Mouse (Mus musculus) embryonic facial prominence, embryonic 13.5 days (tissue): ENCODE measurements around the gene Tti1. TPM values are rescaled to one million over a fixed set of nuclear protein-coding genes. Genes with fewer than 3 reads are reported as not detected.

Source experiments
- ATAC-seq: fragments of 200-750 bp; cut with Nextera tagmentation; 2 replicates; pipeline ENCODE4 v1.8.0; 2017; ENCODE audit warnings: low read depth; ENCODE audit not compliant: insufficient number of reproducible peaks, insufficient read depth, low FRiP score, low TSS enrichment
- H3K27ac ChIP-seq: fragments of 300-500 bp; sonication (generic); 2 replicates; pipeline ENCODE4 v1.5.1; 2015; ENCODE audit warnings: moderate library complexity, mild to moderate bottlenecking, inconsistent platforms
- H3K27me3 ChIP-seq: fragments of 300-500 bp; sonication (generic); 2 replicates; pipeline ENCODE4 v1.6.1; 2015; ENCODE audit warnings: mild to moderate bottlenecking, inconsistent platforms
- H3K36me3 ChIP-seq: fragments of 300-500 bp; sonication (generic); 2 replicates; pipeline ENCODE4 v1.6.1; 2015; ENCODE audit warnings: mild to moderate bottlenecking, inconsistent platforms
- H3K4me1 ChIP-seq: fragments of 300-500 bp; sonication (generic); 2 replicates; pipeline ENCODE4 v1.6.1; 2015; ENCODE audit warnings: inconsistent platforms
- H3K4me2 ChIP-seq: fragments of 300-500 bp; sonication (generic); 2 replicates; pipeline ENCODE4 v1.6.1; 2015; ENCODE audit warnings: moderate library complexity, mild to moderate bottlenecking, inconsistent platforms
- H3K4me3 ChIP-seq: fragments of 300-500 bp; sonication (generic); 2 replicates; pipeline ENCODE4 v1.5.1; 2015; ENCODE audit warnings: mild to moderate bottlenecking, inconsistent platforms
- H3K9ac ChIP-seq: fragments of 300-500 bp; sonication (generic); 2 replicates; pipeline ENCODE4 v1.6.1; 2015; ENCODE audit warnings: mild to moderate bottlenecking, inconsistent platforms
- H3K9me3 ChIP-seq: fragments of 300-500 bp; sonication (generic); 2 replicates; pipeline ENCODE4 v1.6.1; 2016; ENCODE audit warnings: inconsistent platforms
- WGBS: fragments of 180-500 bp; shearing (Covaris S2); methylation state at CpG from one replicate; pipeline ENCODE4 v1.1.7; 2015; ENCODE audit warnings: mixed read lengths; 5-methylcytosine and 5-hydroxymethylcytosine counted together
- polyA plus RNA-seq: library from polyadenylated mRNA; unstranded; fragments of >200 nt; fragmentation: Nextera tagmentation; extraction: Ambion mirVana; gene quantifications from 2 replicates; pipeline ENCODE4 v1.2.1, GENCODE M21; 2015

Tti1 gene
- polyA plus RNA-seq, 1 experiment from 2014 or later, result 21.1 TPM

DNA sequence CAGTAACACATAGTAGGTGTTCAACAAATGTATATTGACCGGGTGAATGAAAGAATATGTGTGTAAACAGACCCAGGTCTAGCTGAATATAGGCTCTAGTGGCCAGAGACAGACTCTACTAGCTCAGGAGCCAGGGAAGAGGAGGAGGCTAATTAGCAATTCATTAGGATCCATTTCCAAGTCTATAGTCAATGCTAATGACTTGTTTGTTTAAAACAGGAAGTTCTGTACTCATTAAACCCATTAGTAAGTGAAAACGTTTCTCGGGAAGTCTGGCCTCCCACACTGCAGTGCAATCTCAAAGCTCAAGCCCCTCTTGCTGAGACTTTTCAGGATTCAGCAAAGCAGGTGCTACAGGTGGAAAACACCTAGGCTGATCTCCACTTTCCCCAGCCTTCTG is 60.4 kb downstream of the Tti1 start:
- H3K36me3 ChIP-seq, result no peaks in the 10 kb centered on the region

GRCm38 (mm10) chr2:157957707-157958108 is 70.5 kb downstream of the Tti1 start:
- Histone ChIP-seq H3K4me3 (no peak overlapping the region), H3K27me3 (no peaks in the 10 kb centered on the region), H3K9me3 (no peaks in the 10 kb centered on the region), H3K27ac (no peak overlapping the region), H3K4me1 (no peaks in the 10 kb centered on the region), H3K36me3 (no peaks in the 10 kb centered on the region), H3K4me2 (no peak overlapping the region), H3K9ac (no peak overlapping the region)
- WGBS, result 0% methylated on average over 2 of the region's 2 CpGs
- ATAC-seq, result no peak

More for the DNA sequence above, 60.4 kb downstream of the Tti1 start:
- Histone ChIP-seq H3K4me3 (no peak overlapping the region), H3K27ac (no peak overlapping the region), H3K9ac (no peak overlapping the region), H3K4me1 (no peaks in the 10 kb centered on the region), H3K4me2 (no peak overlapping the region), H3K27me3 (no peaks in the 10 kb centered on the region), H3K9me3 (no peaks in the 10 kb centered on the region)
- 22% methylated on average over 3 of the region's 3 CpGs for WGBS
- ATAC-seq, result no peak

DNA sequence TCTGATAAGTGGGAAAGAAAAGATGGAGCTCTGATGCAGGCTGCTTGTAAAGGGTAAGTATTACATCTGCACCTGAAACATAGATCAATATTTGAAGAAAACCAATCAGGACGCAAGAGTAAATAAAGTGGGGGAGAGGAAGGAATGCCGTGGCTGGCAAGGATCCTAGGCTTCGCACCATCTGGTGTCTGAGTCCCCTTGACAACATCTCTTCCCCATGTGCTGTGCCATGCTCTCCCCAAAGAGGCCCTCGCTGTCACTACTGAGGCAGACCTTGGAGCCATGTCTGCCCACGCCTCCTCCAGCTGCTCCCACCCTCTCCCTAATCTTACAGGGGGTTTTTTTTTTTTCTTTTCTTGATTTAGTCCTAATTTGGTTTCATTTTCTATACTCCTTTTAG is 74.3 kb downstream of the Tti1 start:
- 74% methylated on average over 5 of the region's 5 CpGs for WGBS
- ATAC-seq, result no peak
- no peaks in the 10 kb centered on the region for H3K36me3 ChIP-seq

GRCm38 (mm10) chr2:157944156-157944893 is 83.9 kb downstream of the Tti1 start:
- H3K9ac ChIP-seq, result peak overlapping the region; percentile 80
- no peak overlapping the region for H3K27ac ChIP-seq
- ATAC-seq, result 0 out of 2 replicates have a peak, but pooled peaks have one; percentile 45
- no peaks in the 10 kb centered on the region for H3K9me3 ChIP-seq
- peaks cover 34% of the 10 kb centered on the region for H3K27me3 ChIP-seq
- H3K4me3 ChIP-seq, result peak overlapping the region; percentile 57
- WGBS, result 12% methylated on average over 37 of the region's 37 CpGs
- H3K4me2 ChIP-seq, result peak overlapping the region; percentile 96
- H3K4me1 ChIP-seq, result peaks cover 27% of the 10 kb centered on the region
- no peaks in the 10 kb centered on the region for H3K36me3 ChIP-seq

More for the DNA sequence above, 74.3 kb downstream of the Tti1 start:
- no peak overlapping the region for H3K4me3 ChIP-seq
- no peak overlapping the region for H3K27ac ChIP-seq
- no peak overlapping the region for H3K4me2 ChIP-seq
- no peaks in the 10 kb centered on the region for H3K4me1 ChIP-seq
- no peak overlapping the region for H3K9ac ChIP-seq
- no peaks in the 10 kb centered on the region for H3K9me3 ChIP-seq
- no peaks in the 10 kb centered on the region for H3K27me3 ChIP-seq

- Histone ChIP-seq H3K9me3 (no peaks in the 10 kb centered on the region), H3K4me3 (peak overlapping the region; percentile 57), H3K4me1 (peaks cover 27% of the 10 kb centered on the region), H3K27ac (no peak overlapping the region; the same call in 1 of the 2 replicates), H3K36me3 (no peaks in the 10 kb centered on the region), H3K4me2 (peak overlapping the region; percentile 96), H3K9ac (peak overlapping the region; percentile 80), H3K27me3 (peaks cover 40% of the 10 kb centered on the region)
- under 1% methylated on average over 47 of the region's 47 CpGs for WGBS
- ATAC-seq, result peak; percentile 63; the same call in 1 of the 2 replicates
Measured at GRCm38 (mm10) chr2:157943514-157944155, 84.6 kb downstream of the Tti1 start.

DNA sequence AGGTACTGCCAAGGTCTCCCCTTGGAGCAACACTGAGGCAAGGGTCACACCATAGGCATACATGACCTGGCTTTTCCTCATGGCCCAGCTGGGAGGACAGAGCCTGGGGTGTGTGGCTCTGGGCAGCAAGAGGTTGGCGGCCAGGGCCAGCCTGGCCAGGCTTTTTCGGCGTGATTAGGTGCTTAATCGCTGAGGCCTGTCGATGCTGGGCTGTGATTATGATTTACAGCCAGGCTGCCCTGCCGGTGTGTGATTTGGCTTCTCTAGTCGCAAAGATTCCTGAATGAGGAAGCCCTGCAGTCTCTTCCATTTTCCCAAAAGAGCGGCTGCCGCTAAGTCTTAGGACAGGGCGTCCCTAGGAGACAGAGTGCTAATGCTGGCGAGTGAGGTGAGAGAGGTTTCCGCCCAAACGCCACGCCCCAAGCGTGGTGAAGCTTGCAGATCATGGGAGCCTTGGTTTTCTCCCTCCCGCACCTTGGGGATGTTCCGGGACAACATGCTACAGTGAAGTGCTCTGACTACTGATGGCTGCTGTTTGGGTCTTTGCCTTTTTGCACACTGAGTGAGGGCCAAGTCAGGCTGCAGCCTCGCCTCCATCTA is 87.5 kb downstream of the Tti1 start:
- H3K4me2 ChIP-seq, result peak overlapping the region; percentile 24; the same call in 1 of the 2 replicates
- peaks cover 40% of the 10 kb centered on the region for H3K27me3 ChIP-seq
- H3K27ac ChIP-seq, result no peak overlapping the region
- H3K9me3 ChIP-seq, result no peaks in the 10 kb centered on the region
- peaks cover 27% of the 10 kb centered on the region for H3K4me1 ChIP-seq
- no peak overlapping the region for H3K4me3 ChIP-seq
- 6% methylated on average over 18 of the region's 18 CpGs for WGBS
- no peak overlapping the region for H3K9ac ChIP-seq
- ATAC-seq, result no peak
- H3K36me3 ChIP-seq, result no peaks in the 10 kb centered on the region

GRCm38 (mm10) chr2:157936676-157937075 is 91.6 kb downstream of the Tti1 start:
- Histone ChIP-seq H3K36me3 (no peaks in the 10 kb centered on the region), H3K27me3 (peaks cover 29% of the 10 kb centered on the region), H3K9me3 (no peaks in the 10 kb centered on the region), H3K27ac (no peak overlapping the region), H3K4me1 (peaks cover 13% of the 10 kb centered on the region), H3K9ac (no peak overlapping the region), H3K4me2 (no peak overlapping the region), H3K4me3 (no peak overlapping the region)
- ATAC-seq, result no peak
- WGBS, result 82% methylated on average over 4 of the region's 4 CpGs

DNA sequence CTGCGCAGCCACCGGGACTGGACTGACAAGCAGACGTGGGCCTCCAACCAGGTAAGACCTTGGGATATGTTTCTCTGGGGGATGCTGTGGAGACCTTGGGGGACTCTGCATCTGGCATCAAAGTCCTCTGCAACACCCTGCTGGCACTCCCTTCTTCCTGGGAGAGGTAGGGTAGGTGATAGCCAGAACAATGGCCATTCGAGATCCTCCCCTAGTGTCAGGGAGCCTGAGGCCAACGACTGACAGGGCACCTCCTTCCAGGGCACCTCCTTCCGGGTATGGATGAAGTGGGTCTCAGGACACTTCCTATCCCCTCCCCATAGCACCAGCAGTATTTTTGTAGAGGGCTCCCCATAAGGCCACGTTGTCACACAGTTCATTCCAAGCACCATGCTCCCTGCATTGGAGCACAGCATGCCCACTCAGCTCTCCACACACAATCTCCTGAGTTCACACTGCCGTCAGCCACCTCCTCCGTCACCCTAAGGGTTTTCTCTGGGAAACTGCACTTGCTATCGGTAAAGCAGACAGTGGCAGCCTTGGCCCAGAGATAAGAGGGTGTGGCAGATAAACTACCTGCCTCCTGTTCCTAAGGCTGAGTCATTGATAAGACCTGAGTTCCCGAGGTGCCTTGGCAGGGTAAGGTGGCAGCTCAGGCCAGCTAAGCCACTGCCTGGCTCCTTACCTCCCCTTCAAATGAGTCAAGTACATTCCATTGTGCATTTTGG is 92.6 kb downstream of the Tti1 start:
- H3K36me3 ChIP-seq, result no peaks in the 10 kb centered on the region
- no peaks in the 10 kb centered on the region for H3K9me3 ChIP-seq
- H3K27ac ChIP-seq, result no peak overlapping the region
- 69% methylated on average over 11 of the region's 11 CpGs for WGBS
- peaks cover 18% of the 10 kb centered on the region for H3K27me3 ChIP-seq
- ATAC-seq, result no peak
- no peak overlapping the region for H3K9ac ChIP-seq
- no peak overlapping the region for H3K4me3 ChIP-seq
- H3K4me2 ChIP-seq, result no peak overlapping the region
- H3K4me1 ChIP-seq, result 0 out of 2 replicates have a peak, but pooled peaks cover 3% of the 10 kb centered on the region

DNA sequence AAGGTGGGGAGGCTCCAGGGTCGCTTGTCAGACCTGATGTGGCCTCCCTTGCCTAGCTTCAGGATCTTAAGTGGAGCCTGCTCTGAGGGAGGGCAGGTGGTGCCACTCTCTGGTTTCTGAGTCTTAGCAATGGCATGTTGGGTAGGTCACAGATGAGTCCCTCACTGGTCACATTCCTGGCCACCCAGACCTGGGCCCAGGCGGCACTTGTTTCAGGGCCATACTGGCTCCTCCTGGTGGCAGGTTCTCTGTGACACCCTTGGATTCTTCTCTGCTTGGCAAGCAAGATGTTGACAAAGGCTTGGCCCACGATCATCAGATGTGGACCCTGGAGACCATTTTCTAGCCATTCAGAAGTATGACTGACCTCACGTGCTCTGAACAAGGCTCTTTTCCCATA is 95.6 kb downstream of the Tti1 start:
- Histone ChIP-seq H3K4me1 (peaks cover 8% of the 10 kb centered on the region), H3K9ac (no peak overlapping the region), H3K4me2 (no peak overlapping the region), H3K4me3 (no peak overlapping the region), H3K27me3 (peaks cover 6% of the 10 kb centered on the region; the same call in 1 of the 2 replicates), H3K9me3 (no peaks in the 10 kb centered on the region), H3K27ac (no peak overlapping the region), H3K36me3 (no peaks in the 10 kb centered on the region)
- WGBS, result 76% methylated on average over 4 of the region's 4 CpGs
- ATAC-seq, result no peak
